Mouse (Mus musculus): Measurements from ENCODE around the gene Lins1.

Lins1 gene

GRCm38 (mm10) chr7:66733431-66733830 is 43.7 kb downstream of the Lins1 start:
- DNase-seq (ENCODE audit: low spot score): no peak

- DNase-seq (ENCODE audit: low spot score): no peak
Observed at GRCm38 (mm10) chr7:66733882-66734281, 44.2 kb downstream of the Lins1 start.

- DNase-seq (ENCODE audit: low spot score): no peak
Observed at GRCm38 (mm10) chr7:66734466-66734865, 44.8 kb downstream of the Lins1 start.

- no peak for DNase-seq (ENCODE audit: low spot score)
Observed at GRCm38 (mm10) chr7:66734993-66735392, 45.3 kb downstream of the Lins1 start.

GRCm38 (mm10) chr7:66737418-66737817 is 47.7 kb downstream of the Lins1 start:
- no peak for DNase-seq (ENCODE audit: low spot score)

GRCm38 (mm10) chr7:66741008-66741407 is 51.3 kb downstream of the Lins1 start:
- DNase-seq (ENCODE audit: low spot score): no peak

GRCm38 (mm10) chr7:66741412-66741811 is 51.7 kb downstream of the Lins1 start:
- no peak for DNase-seq (ENCODE audit: low spot score)

GRCm38 (mm10) chr7:66743377-66743781 is 53.7 kb downstream of the Lins1 start, which contains the start of gene Cers3:
Gene Cers3 (plus strand): TSS chr7:66743504.
- no peak for DNase-seq (ENCODE audit: low spot score)

- no peak for DNase-seq (ENCODE audit: low spot score)
Observed at GRCm38 (mm10) chr7:66746972-66747371, 57.3 kb downstream of the Lins1 start.

GRCm38 (mm10) chr7:66749998-66750397 is 60.3 kb downstream of the Lins1 start:
- no peak for DNase-seq (ENCODE audit: low spot score)

- DNase-seq (ENCODE audit: low spot score): no peak
Observed at GRCm38 (mm10) chr7:66753816-66754215, 64.1 kb downstream of the Lins1 start.

GRCm38 (mm10) chr7:66755611-66756010 is 65.9 kb downstream of the Lins1 start:
- no peak for DNase-seq (ENCODE audit: low spot score)

Data from T-cell, adult 2 months (primary cell).